Mouse (Mus musculus) intestine, embryonic 16.5 days (tissue): Measurements from ENCODE around the gene Necab3. TPM values are rescaled to one million over a fixed set of nuclear protein-coding genes. Genes with fewer than 3 reads are reported as not detected.

Experiments used
- ATAC-seq: fragments of 200-750 bp; cut with Nextera tagmentation; 2 replicates; pipeline ENCODE4 v1.8.0; 2017; ENCODE audit warnings: moderate TSS enrichment, moderate library complexity
- H3K27ac ChIP-seq: fragments of 300-500 bp; sonication (generic); 2 replicates; pipeline ENCODE4 v1.5.1; 2014; ENCODE audit warnings: mild to moderate bottlenecking, low read length
- H3K27me3 ChIP-seq: fragments of 300-500 bp; sonication (generic); replicated peaks from 2 replicates; pipeline ENCODE4 v1.6.1; 2014; ENCODE audit warnings: low read length, control low read depth, mixed read lengths; ENCODE audit not compliant: control insufficient read depth, insufficient read depth
- H3K36me3 ChIP-seq: fragments of 300-500 bp; sonication (generic); 2 replicates; pipeline ENCODE4 v1.6.1; 2014; ENCODE audit warnings: low read length, control low read depth; ENCODE audit not compliant: control insufficient read depth, insufficient read depth
- H3K4me1 ChIP-seq: fragments of 300-500 bp; sonication (generic); 2 replicates; pipeline ENCODE4 v1.6.1; 2014; ENCODE audit warnings: low read length, control low read depth, mixed read lengths; ENCODE audit not compliant: control insufficient read depth, insufficient read depth
- H3K4me2 ChIP-seq: fragments of 300-500 bp; sonication (generic); 2 replicates; pipeline ENCODE4 v1.6.1; 2014; ENCODE audit warnings: low read depth, low read length, control low read depth
- H3K4me3 ChIP-seq: fragments of 300-500 bp; sonication (generic); 2 replicates; pipeline ENCODE4 v1.5.1; 2014; ENCODE audit warnings: mild to moderate bottlenecking, low read length
- H3K9ac ChIP-seq: fragments of 300-500 bp; sonication (generic); 2 replicates; pipeline ENCODE4 v1.6.1; 2014; ENCODE audit warnings: low read depth, low read length
- H3K9me3 ChIP-seq: fragments of 300-500 bp; sonication (generic); 2 replicates; pipeline ENCODE4 v1.6.1; 2016; ENCODE audit warnings: low read length, control low read depth; ENCODE audit not compliant: control insufficient read depth
- WGBS: fragments of 180-500 bp; shearing (Covaris S2); extraction: QIAGEN DNeasy Blood & Tissue Kit; methylation state at CpG from one replicate; pipeline ENCODE4 v1.1.7; 2014; 5-methylcytosine and 5-hydroxymethylcytosine counted together
- polyA plus RNA-seq: library from polyadenylated mRNA; unstranded; fragments of >200 nt; fragmentation: Nextera tagmentation; extraction: Ambion mirVana; gene quantifications from 2 replicates; pipeline ENCODE4 v1.2.1, GENCODE M21; 2015

Necab3 gene
- polyA plus RNA-seq, 1 experiment from 2014 or later, result 1.6 TPM

GRCm38 (mm10) chr2:154593025-154593424, 34.3 kb upstream of the Necab3 start:
- H3K4me3 ChIP-seq, result no peak overlapping the region
- H3K27me3 ChIP-seq, result no peaks in the 10 kb centered on the region
- no peaks in the 10 kb centered on the region for H3K36me3 ChIP-seq
- H3K27ac ChIP-seq, result no peak overlapping the region
- H3K4me2 ChIP-seq, result no peak overlapping the region
- WGBS, result 71% methylated on average over 3 of the region's 3 CpGs
- H3K9me3 ChIP-seq, result no peaks in the 10 kb centered on the region
- H3K4me1 ChIP-seq, result no peaks in the 10 kb centered on the region
- ATAC-seq, result no peak
- no peak overlapping the region for H3K9ac ChIP-seq

GRCm38 (mm10) chr2:154591239-154591638, 32.5 kb upstream of the Necab3 start:
- H3K4me3 ChIP-seq, result no peak overlapping the region
- H3K9me3 ChIP-seq, result no peaks in the 10 kb centered on the region
- no peaks in the 10 kb centered on the region for H3K4me1 ChIP-seq
- no peak for ATAC-seq
- H3K36me3 ChIP-seq, result no peaks in the 10 kb centered on the region
- WGBS, result 75% methylated on average over 3 of the region's 3 CpGs
- no peak overlapping the region for H3K27ac ChIP-seq
- H3K9ac ChIP-seq, result no peak overlapping the region
- H3K27me3 ChIP-seq, result no peaks in the 10 kb centered on the region
- no peak overlapping the region for H3K4me2 ChIP-seq

- H3K9me3 ChIP-seq, result no peaks in the 10 kb centered on the region
- 86% methylated on average over 4 of the region's 4 CpGs for WGBS
Observed at GRCm38 (mm10) chr2:154589051-154589450, 30.4 kb upstream of the Necab3 start.

GRCm38 (mm10) chr2:154586405-154586804, 27.7 kb upstream of the Necab3 start:
- H3K9me3 ChIP-seq, result no peaks in the 10 kb centered on the region
- no peak for ATAC-seq
- H3K9ac ChIP-seq, result no peak overlapping the region
- no peak overlapping the region for H3K27ac ChIP-seq
- WGBS, result 78% methylated on average over 5 of the region's 5 CpGs
- H3K36me3 ChIP-seq, result no peaks in the 10 kb centered on the region
- H3K4me3 ChIP-seq, result no peak overlapping the region
- H3K4me1 ChIP-seq, result no peaks in the 10 kb centered on the region
- no peaks in the 10 kb centered on the region for H3K27me3 ChIP-seq
- no peak overlapping the region for H3K4me2 ChIP-seq

More at GRCm38 (mm10) chr2:154589051-154589450, 30.4 kb upstream of the Necab3 start:
- Histone ChIP-seq H3K27ac (no peak overlapping the region), H3K27me3 (no peaks in the 10 kb centered on the region), H3K9ac (no peak overlapping the region), H3K4me2 (no peak overlapping the region), H3K36me3 (no peaks in the 10 kb centered on the region), H3K4me1 (no peaks in the 10 kb centered on the region), H3K4me3 (no peak overlapping the region)
- ATAC-seq, result no peak

GRCm38 (mm10) chr2:154584931-154585601, 26.4 kb upstream of the Necab3 start:
- H3K27ac ChIP-seq, result no peak overlapping the region
- H3K36me3 ChIP-seq, result no peaks in the 10 kb centered on the region
- H3K27me3 ChIP-seq, result no peaks in the 10 kb centered on the region
- H3K9ac ChIP-seq, result no peak overlapping the region
- no peak overlapping the region for H3K4me2 ChIP-seq
- ATAC-seq, result no peak
- 69% methylated on average over 17 of the region's 17 CpGs for WGBS
- no peak overlapping the region for H3K4me3 ChIP-seq
- H3K9me3 ChIP-seq, result no peaks in the 10 kb centered on the region
- H3K4me1 ChIP-seq, result 0 out of 2 replicates have a peak, but pooled peaks cover 3% of the 10 kb centered on the region

- ATAC-seq, result peak; percentile 70
Observed at GRCm38 (mm10) chr2:154583906-154584872, 25.5 kb upstream of the Necab3 start.

GRCm38 (mm10) chr2:154581421-154581820, 22.7 kb upstream of the Necab3 start:
- Histone ChIP-seq H3K4me1 (0 out of 2 replicates have a peak, but pooled peaks cover 3% of the 10 kb centered on the region), H3K9ac (no peak overlapping the region), H3K9me3 (no peaks in the 10 kb centered on the region), H3K27ac (no peak overlapping the region), H3K27me3 (no peaks in the 10 kb centered on the region), H3K4me3 (no peak overlapping the region), H3K36me3 (no peaks in the 10 kb centered on the region), H3K4me2 (no peak overlapping the region)
- WGBS, result 87% methylated on average over 1 of the region's 1 CpGs
- ATAC-seq, result no peak

More at GRCm38 (mm10) chr2:154583906-154584872, 25.5 kb upstream of the Necab3 start:
- Histone ChIP-seq H3K27ac (no peak overlapping the region), H3K4me2 (no peak overlapping the region), H3K27me3 (no peaks in the 10 kb centered on the region), H3K9me3 (no peaks in the 10 kb centered on the region), H3K36me3 (no peaks in the 10 kb centered on the region), H3K4me3 (no peak overlapping the region), H3K9ac (no peak overlapping the region), H3K4me1 (0 out of 2 replicates have a peak, but pooled peaks cover 3% of the 10 kb centered on the region)
- 58% methylated on average over 15 of the region's 15 CpGs for WGBS

GRCm38 (mm10) chr2:154580586-154580985, 21.9 kb upstream of the Necab3 start:
- H3K4me3 ChIP-seq, result no peak overlapping the region
- no peak overlapping the region for H3K9ac ChIP-seq
- 61% methylated on average over 8 of the region's 8 CpGs for WGBS
- no peak for ATAC-seq
- no peak overlapping the region for H3K4me2 ChIP-seq
- 0 out of 2 replicates have a peak, but pooled peaks cover 3% of the 10 kb centered on the region for H3K4me1 ChIP-seq
- no peaks in the 10 kb centered on the region for H3K9me3 ChIP-seq
- no peak overlapping the region for H3K27ac ChIP-seq
- H3K27me3 ChIP-seq, result no peaks in the 10 kb centered on the region
- no peaks in the 10 kb centered on the region for H3K36me3 ChIP-seq

GRCm38 (mm10) chr2:154577744-154578067, 19.0 kb upstream of the Necab3 start:
- Histone ChIP-seq H3K27ac (no peak overlapping the region), H3K36me3 (no peaks in the 10 kb centered on the region), H3K9me3 (no peaks in the 10 kb centered on the region), H3K4me1 (0 out of 2 replicates have a peak, but pooled peaks cover 3% of the 10 kb centered on the region), H3K4me2 (no peak overlapping the region), H3K9ac (no peak overlapping the region), H3K27me3 (no peaks in the 10 kb centered on the region), H3K4me3 (no peak overlapping the region)
- 85% methylated on average over 6 of the region's 6 CpGs for WGBS
- no peak for ATAC-seq
